Mouse (Mus musculus) kidney, postnatal 4 days (tissue): ENCODE measurements around the gene Amn1.

Experiments used
- DNase-seq, 2 experiments: peaks; one replicate each; pipeline ENCODE4 v3.0.0; 2021; ENCODE audit warnings: mixed read lengths in 2 of 2

Amn1 gene

DNA sequence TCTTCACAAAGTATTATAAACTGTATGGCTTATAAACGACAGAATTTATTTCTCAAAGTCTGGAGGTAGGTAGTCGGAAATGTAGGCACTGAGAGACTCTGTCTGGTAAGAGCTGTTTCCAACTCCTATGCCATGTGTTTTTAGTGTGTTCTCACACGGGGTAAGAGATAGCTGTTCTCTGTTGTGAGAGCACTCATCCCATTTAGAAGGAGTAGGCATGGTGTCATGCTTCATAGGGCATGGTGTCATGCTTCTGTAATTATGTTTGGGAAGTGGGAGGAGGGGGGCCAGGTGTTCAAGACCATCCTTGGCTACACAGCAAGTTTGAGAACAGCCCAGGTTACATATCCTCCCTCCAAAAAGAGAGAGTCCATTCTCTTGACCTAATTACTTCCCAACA lies 80.9 kb downstream of the Amn1 start:
- no peak for DNase-seq
